8 mouse cellular contexts compared by ENCODE assay signal in the genomic region with DNA sequence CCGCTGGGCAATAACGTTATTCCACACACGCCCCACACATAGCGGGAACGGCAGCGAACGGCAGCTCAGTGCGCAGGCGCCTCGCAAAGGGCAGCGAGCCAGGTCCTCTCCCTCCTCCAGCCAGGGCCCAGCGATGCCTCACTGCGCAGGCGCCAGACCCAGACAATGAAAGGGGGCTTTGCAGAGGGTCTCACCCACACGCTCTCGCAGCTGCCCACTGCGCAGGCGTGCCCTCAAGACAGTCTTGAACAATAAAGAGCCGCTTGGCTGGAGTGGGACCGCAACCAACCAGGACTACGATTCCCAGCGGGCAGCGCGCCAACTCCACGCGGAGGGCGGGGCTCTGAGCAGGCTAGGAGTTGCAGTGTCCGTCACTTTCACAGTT. TPM values are rescaled to one million over a fixed set of nuclear protein-coding genes. Genes with fewer than 3 reads are reported as not detected.
DNase-seq lines count a peak whose midpoint lies in the region; ATAC-seq and TF ChIP-seq lines count a peak whose summit lies in the region.

Gene Cep170 (minus strand): TSS at position 32 of the 385 bp plus-strand sequence.

- H3K36me3 ChIP-seq in heart, embryonic 11.5 days (ENCODE audit: control insufficient read depth, insufficient read depth, low read length), result no peaks in the 10 kb centered on the region
- no peaks in the 10 kb centered on the region for H3K36me3 ChIP-seq in kidney, embryonic 15.5 days
- no peaks in the 10 kb centered on the region for H3K36me3 ChIP-seq in limb, embryonic 15.5 days
- H3K36me3 ChIP-seq in midbrain, postnatal 0 days (ENCODE audit: insufficient read depth, low read length), result no peaks in the 10 kb centered on the region

- TF ChIP-seq CTCF in brain, embryonic 14.5 days (IDR thresholded peaks at IDR 0.05; ENCODE audit: borderline replicate concordance, extremely low read depth, insufficient read depth, insufficient read length), result no peak
- TF ChIP-seq CTCF in midbrain, postnatal 0 days (IDR thresholded peaks at IDR 0.05), result no peak

- H3K9me3 ChIP-seq in heart, embryonic 11.5 days (replicated peaks; ENCODE audit: control insufficient read depth, low read length), result no peaks in the 10 kb centered on the region
- no peaks in the 10 kb centered on the region for H3K9me3 ChIP-seq in kidney, embryonic 15.5 days (replicated peaks)
- no peaks in the 10 kb centered on the region for H3K9me3 ChIP-seq in limb, embryonic 15.5 days
- H3K9me3 ChIP-seq in midbrain, postnatal 0 days (ENCODE audit: low read length), result no peaks in the 10 kb centered on the region

- peak within 1 kb of the TSS; percentile 84 for H3K4me3 ChIP-seq in heart, embryonic 11.5 days (ENCODE audit: low read depth, low read length)
- H3K4me3 ChIP-seq in kidney, embryonic 15.5 days (replicated peaks), result peak within 1 kb of the TSS; percentile 94
- H3K4me3 ChIP-seq in limb, embryonic 15.5 days, result peak within 1 kb of the TSS; percentile 92
- H3K4me3 ChIP-seq in midbrain, postnatal 0 days (ENCODE audit: low read depth, low read length), result peak within 1 kb of the TSS; percentile 78

- H3K27me3 ChIP-seq in heart, embryonic 11.5 days (ENCODE audit: control insufficient read depth, insufficient read depth, low read length), result no peaks in the 10 kb centered on the region
- no peaks in the 10 kb centered on the region for H3K27me3 ChIP-seq in kidney, embryonic 15.5 days
- H3K27me3 ChIP-seq in limb, embryonic 15.5 days, result no peaks in the 10 kb centered on the region
- H3K27me3 ChIP-seq in midbrain, postnatal 0 days (ENCODE audit: insufficient read depth, low read length), result no peaks in the 10 kb centered on the region

- peak within 1 kb of the TSS; percentile 98 for H3K27ac ChIP-seq in heart, embryonic 11.5 days (ENCODE audit: low read depth, low read length)
- peak within 1 kb of the TSS; percentile 98 for H3K27ac ChIP-seq in kidney, embryonic 15.5 days
- H3K27ac ChIP-seq in limb, embryonic 15.5 days, result peak within 1 kb of the TSS; percentile 99
- peak within 1 kb of the TSS; percentile 99 for H3K27ac ChIP-seq in midbrain, postnatal 0 days (ENCODE audit: low read depth, low read length)

- under 1% methylated on average over 28 of the region's 28 CpGs for WGBS in heart, embryonic 11.5 days (ENCODE audit: insufficient replicate concordance)
- under 1% methylated on average over 28 of the region's 28 CpGs for WGBS in kidney, embryonic 15.5 days
- under 1% methylated on average over 28 of the region's 28 CpGs for WGBS in limb, embryonic 15.5 days
- WGBS in midbrain, postnatal 0 days, result under 1% methylated on average over 26 of the region's 28 CpGs

- DNase-seq in CD4-positive helper T cell, adult 2 months (ENCODE audit: low read depth, low spot score), result peak; percentile 89
- peak; percentile 100 for DNase-seq in brain, embryonic 14.5 days (ENCODE audit: low read depth)
- DNase-seq in midbrain, postnatal 0 days (ENCODE audit: low spot score), result peak; percentile 99
- DNase-seq in spleen, postnatal 14 days (ENCODE audit: low spot score in 2 of 2), result peak; percentile 81 to 86

- ATAC-seq in erythroblast, adult 5-6 weeks (replicated peaks; ENCODE audit: low FRiP score, poor library complexity, severe bottlenecking), result peak; percentile 83
- peak; percentile 91 for ATAC-seq in heart, embryonic 11.5 days (replicated peaks; ENCODE audit: insufficient number of reproducible peaks, low FRiP score, low TSS enrichment)
- peak; percentile 96 for ATAC-seq in kidney, embryonic 15.5 days (replicated peaks; ENCODE audit: low FRiP score)
- peak; percentile 92 for ATAC-seq in limb, embryonic 15.5 days (ENCODE audit: insufficient number of reproducible peaks, low FRiP score, low TSS enrichment, low read depth)
- peak; percentile 97 for ATAC-seq in midbrain, postnatal 0 days (ENCODE audit: low FRiP score)

- H3K4me2 ChIP-seq in heart, embryonic 11.5 days, result peak within 1 kb of the TSS; percentile 73
- peak within 1 kb of the TSS; percentile 71 for H3K4me2 ChIP-seq in kidney, embryonic 15.5 days
- H3K4me2 ChIP-seq in limb, embryonic 15.5 days, result peak within 1 kb of the TSS; percentile 58
- H3K4me2 ChIP-seq in midbrain, postnatal 0 days (ENCODE audit: low read depth, low read length, poor library complexity, severe bottlenecking), result peak within 1 kb of the TSS; percentile 70

- H3K4me1 ChIP-seq in heart, embryonic 11.5 days (ENCODE audit: control insufficient read depth, insufficient read depth, low read length), result peaks cover 9% of the 10 kb centered on the region
- peaks cover 11% of the 10 kb centered on the region for H3K4me1 ChIP-seq in kidney, embryonic 15.5 days
- peaks cover 13% of the 10 kb centered on the region; the same call in 1 of the 2 replicates for H3K4me1 ChIP-seq in limb, embryonic 15.5 days
- peaks cover 7% of the 10 kb centered on the region; the same call in 1 of the 2 replicates for H3K4me1 ChIP-seq in midbrain, postnatal 0 days (ENCODE audit: insufficient read depth, low read length)

- TF ChIP-seq POLR2A in brain, embryonic 14.5 days (IDR thresholded peaks at IDR 0.05; ENCODE audit: borderline replicate concordance, extremely low read depth, insufficient read depth, insufficient read length, poor library complexity, severe bottlenecking), result peak; percentile 67; the same call in 1 of the 2 replicates

- peak within 1 kb of the TSS; percentile 95 for H3K9ac ChIP-seq in heart, embryonic 11.5 days (ENCODE audit: low read depth, low read length)
- peak within 1 kb of the TSS; percentile 91 for H3K9ac ChIP-seq in kidney, embryonic 15.5 days
- peak within 1 kb of the TSS; percentile 85 for H3K9ac ChIP-seq in limb, embryonic 15.5 days
- peak within 1 kb of the TSS; percentile 98 for H3K9ac ChIP-seq in midbrain, postnatal 0 days (replicated peaks; ENCODE audit: low read length, poor library complexity, severe bottlenecking)

RNA-seq across cellular contexts. Expression of gene Cep170, which starts in this region (rescaled TPM):
- 178 and 198 TPM in 2 replicates for polyA plus RNA-seq in brain, embryonic 14.5 days (2012; rRNA removed)
- total RNA-seq in erythroblast, adult 5-6 weeks (2015; ENCODE audit: low replicate concordance), result 11.5 and 22.4 TPM in 2 replicates
- 12.8 and 23.3 TPM in 2 replicates for total RNA-seq in erythroblast, adult 5-6 weeks (2017; ENCODE audit: low replicate concordance)
- polyA plus RNA-seq in heart, embryonic 11.5 days (2014; fragmentation: Nextera tagmentation; extraction: Ambion mirVana), result 30.6 and 33.9 TPM in 2 replicates
- 21.5 and 21.9 TPM in 2 replicates for polyA plus RNA-seq in kidney, embryonic 15.5 days (2015; fragmentation: Nextera tagmentation; extraction: Ambion mirVana)
- 28.9 and 30.1 TPM in 2 replicates for polyA plus RNA-seq in limb, embryonic 15.5 days (2015; fragmentation: Nextera tagmentation; extraction: Ambion mirVana)
- 165 and 217 TPM in 2 replicates for total RNA-seq in midbrain, postnatal 0 days (2014; rRNA removed)
- polyA plus RNA-seq in midbrain, postnatal 0 days (2015; fragmentation: Nextera tagmentation; extraction: Ambion mirVana), result 78.7 and 83.1 TPM in 2 replicates

Comparison
In these comparisons a context has a peak if more than half of its experiments do, and no peak if none do; other contexts are left out.
1. Peak in every context shown above with its lines: DNase-seq, ATAC-seq, H3K4me3 ChIP-seq and H3K27ac ChIP-seq.